8 mouse cellular contexts compared by ENCODE assay signal in the genomic region with DNA sequence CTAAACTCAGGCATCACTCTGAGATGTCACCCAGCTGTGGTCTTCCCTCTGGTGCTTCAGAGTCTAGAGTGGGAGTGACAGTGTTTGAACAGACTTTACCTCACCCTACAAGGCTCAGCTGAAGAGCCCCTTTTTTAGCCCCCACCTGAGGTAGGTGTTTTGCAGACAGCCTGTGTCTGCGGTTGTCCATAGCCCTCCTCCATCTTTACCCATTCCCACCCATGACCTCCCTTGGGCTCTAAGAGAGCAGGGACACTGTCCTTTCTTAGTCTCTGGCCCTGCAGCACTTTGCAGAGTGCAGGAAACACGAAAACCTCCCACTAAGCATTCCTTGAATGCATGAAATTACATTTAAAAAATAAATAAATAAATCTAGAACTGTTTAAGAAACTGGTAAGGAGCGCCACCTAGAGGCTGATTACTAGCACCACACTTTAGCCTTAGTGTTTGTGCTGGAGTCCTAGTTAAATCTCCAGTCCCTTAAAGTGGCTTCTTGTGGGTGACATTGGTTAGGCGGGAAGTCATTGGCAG.
DNase-seq lines count a peak whose midpoint lies in the region; ATAC-seq lines count a peak whose summit lies in the region.

No protein-coding gene starts in this region.

- peaks cover 16% of the 10 kb centered on the region for H3K4me1 ChIP-seq in heart, embryonic 12.5 days (replicated peaks)
- H3K4me1 ChIP-seq in kidney, embryonic 15.5 days, result peaks cover 42% of the 10 kb centered on the region
- peaks cover 35% of the 10 kb centered on the region for H3K4me1 ChIP-seq in lung, embryonic 15.5 days

- peak; percentile 39 for DNase-seq in urinary bladder, postnatal 25 days (ENCODE audit: low spot score)
- DNase-seq in urinary bladder, postnatal 4 days (ENCODE audit: low spot score in 2 of 2), result no peak
- DNase-seq in cerebellum, adult 9-11 months, result peak; percentile 56
- DNase-seq in retina, postnatal 7 days (ENCODE audit: low read depth, low spot score), result peak; percentile 61

- 0 out of 2 replicates have a peak overlapping the region, but pooled peaks have one; percentile 32 for H3K27ac ChIP-seq in heart, embryonic 12.5 days (ENCODE audit: poor library complexity, severe bottlenecking)
- H3K27ac ChIP-seq in kidney, embryonic 15.5 days, result peak overlapping the region; percentile 71
- peak overlapping the region; percentile 43; the same call in 1 of the 2 replicates for H3K27ac ChIP-seq in lung, embryonic 15.5 days

- no peak for ATAC-seq in heart, embryonic 12.5 days (ENCODE audit: insufficient number of reproducible peaks, low FRiP score)
- ATAC-seq in kidney, embryonic 15.5 days (replicated peaks; ENCODE audit: low FRiP score), result peak; percentile 58; the same call in 1 of the 2 replicates
- peak; percentile 21; the same call in 1 of the 2 replicates for ATAC-seq in lung, embryonic 15.5 days (ENCODE audit: borderline replicate concordance, extremely low read depth, low FRiP score, low TSS enrichment)
- ATAC-seq in erythroid progenitor cell, adult 5-6 weeks (replicated peaks; ENCODE audit: low FRiP score, poor library complexity, severe bottlenecking), result no peak

- H3K4me2 ChIP-seq in heart, embryonic 12.5 days, result no peak overlapping the region
- H3K4me2 ChIP-seq in kidney, embryonic 15.5 days, result no peak overlapping the region
- no peak overlapping the region for H3K4me2 ChIP-seq in lung, embryonic 15.5 days

- 14% methylated on average over 4 of the region's 4 CpGs for WGBS in heart, embryonic 12.5 days
- 22% methylated on average over 4 of the region's 4 CpGs for WGBS in kidney, embryonic 15.5 days
- WGBS in lung, embryonic 15.5 days, result 19% methylated on average over 4 of the region's 4 CpGs

- H3K4me3 ChIP-seq in heart, embryonic 12.5 days, result no peak overlapping the region
- H3K4me3 ChIP-seq in kidney, embryonic 15.5 days (replicated peaks), result no peak overlapping the region
- no peak overlapping the region for H3K4me3 ChIP-seq in lung, embryonic 15.5 days

- no peak overlapping the region for H3K9ac ChIP-seq in heart, embryonic 12.5 days
- H3K9ac ChIP-seq in kidney, embryonic 15.5 days, result no peak overlapping the region
- no peak overlapping the region for H3K9ac ChIP-seq in lung, embryonic 15.5 days

- no peaks in the 10 kb centered on the region for H3K36me3 ChIP-seq in heart, embryonic 12.5 days
- peaks cover 6% of the 10 kb centered on the region; the same call in 1 of the 2 replicates for H3K36me3 ChIP-seq in kidney, embryonic 15.5 days
- H3K36me3 ChIP-seq in lung, embryonic 15.5 days, result no peaks in the 10 kb centered on the region

- H3K27me3 ChIP-seq in heart, embryonic 12.5 days (replicated peaks), result no peaks in the 10 kb centered on the region
- no peaks in the 10 kb centered on the region for H3K27me3 ChIP-seq in kidney, embryonic 15.5 days
- H3K27me3 ChIP-seq in lung, embryonic 15.5 days, result no peaks in the 10 kb centered on the region

- no peaks in the 10 kb centered on the region for H3K9me3 ChIP-seq in heart, embryonic 12.5 days (replicated peaks)
- H3K9me3 ChIP-seq in kidney, embryonic 15.5 days (replicated peaks), result no peaks in the 10 kb centered on the region
- H3K9me3 ChIP-seq in lung, embryonic 15.5 days, result no peaks in the 10 kb centered on the region

Comparison
In these comparisons a context has a peak if more than half of its experiments do, and no peak if none do; other contexts are left out.
1. DNase-seq: peak in urinary bladder, postnatal 25 days (single experiment), cerebellum, adult 9-11 months (single experiment) and retina, postnatal 7 days (single experiment); none in urinary bladder, postnatal 4 days (0 of 2).
2. ATAC-seq: peak in kidney, embryonic 15.5 days (single experiment) and lung, embryonic 15.5 days (single experiment); none in heart, embryonic 12.5 days (single experiment) and erythroid progenitor cell, adult 5-6 weeks (single experiment).
3. Peak in every context shown above with its lines, with median percentiles within 50 percentile points of each other: H3K27ac ChIP-seq.